Mouse (Mus musculus): ENCODE data around the gene Zfp362. TPM values are rescaled to one million over a fixed set of nuclear protein-coding genes. Genes with fewer than 3 reads are reported as not detected.

Zfp362 gene
- polyA plus RNA-seq, 1 experiment from 2014 or later: 44.3 TPM

DNA sequence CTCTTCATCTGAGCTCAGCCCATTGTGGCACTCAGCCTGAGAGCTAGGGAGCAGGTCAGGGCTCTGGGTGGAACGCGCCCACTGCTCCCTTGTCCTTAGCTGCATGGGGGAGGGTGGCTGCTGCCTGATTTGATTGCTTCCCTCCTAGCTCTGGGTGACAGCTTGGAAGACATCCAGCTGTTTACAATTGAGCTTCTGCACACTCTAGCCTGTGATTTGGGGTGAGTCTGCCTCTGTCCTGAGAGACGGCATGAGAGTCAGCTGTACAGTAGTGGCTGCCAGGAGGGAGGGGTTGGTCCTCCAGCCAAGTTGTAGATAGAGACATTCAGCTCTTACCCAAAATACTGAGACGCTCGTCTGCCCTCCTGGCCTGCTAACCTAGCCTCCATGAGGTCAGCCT, 71.6 kb downstream of the Zfp362 start:
- peak overlapping the region; percentile 83 for H3K27ac ChIP-seq
- no peaks in the 10 kb centered on the region for H3K9me3 ChIP-seq (replicated peaks)
- 36% methylated on average over 5 of the region's 5 CpGs for WGBS
- peak overlapping the region; percentile 35 for H3K4me2 ChIP-seq (replicated peaks)
- peak overlapping the region; percentile 7; the same call in 1 of the 2 replicates for H3K4me3 ChIP-seq
- H3K36me3 ChIP-seq: peaks cover 31% of the 10 kb centered on the region
- peak; percentile 51 for ATAC-seq (ENCODE audit: low FRiP score)
- peak overlapping the region; percentile 49 for H3K9ac ChIP-seq
- peaks cover 89% of the 10 kb centered on the region for H3K4me1 ChIP-seq
- H3K27me3 ChIP-seq: no peaks in the 10 kb centered on the region

DNA sequence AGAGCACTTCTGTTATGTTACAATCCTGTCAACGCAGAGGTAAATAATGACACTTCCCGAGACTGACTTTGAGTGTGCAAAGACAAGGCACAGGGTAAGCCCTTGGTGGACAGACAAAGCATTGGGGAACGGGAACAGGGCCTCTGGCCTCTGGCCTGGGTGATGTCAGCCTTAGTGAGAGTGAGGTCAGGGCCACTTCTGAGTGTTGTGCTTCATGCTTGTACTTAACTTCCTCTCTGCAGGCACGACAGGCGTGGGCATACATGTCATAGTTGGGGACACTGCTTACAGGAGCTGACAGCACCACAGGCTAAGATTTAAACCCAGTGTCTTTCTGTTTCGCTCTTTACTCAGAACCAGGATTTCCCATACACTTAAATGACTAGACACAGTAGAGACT, 72.3 kb downstream of the Zfp362 start:
- Histone ChIP-seq H3K27me3 (no peaks in the 10 kb centered on the region), H3K36me3 (peaks cover 31% of the 10 kb centered on the region), H3K27ac (peak overlapping the region; percentile 83), H3K4me3 (0 out of 2 replicates have a peak overlapping the region, but pooled peaks have one; percentile 7), H3K4me1 (peaks cover 95% of the 10 kb centered on the region), H3K4me2 (replicated peaks) (peak overlapping the region; percentile 35), H3K9ac (peak overlapping the region; percentile 49), H3K9me3 (replicated peaks) (no peaks in the 10 kb centered on the region)
- ATAC-seq (ENCODE audit: low FRiP score): no peak
- 35% methylated on average over 6 of the region's 6 CpGs for WGBS

DNA sequence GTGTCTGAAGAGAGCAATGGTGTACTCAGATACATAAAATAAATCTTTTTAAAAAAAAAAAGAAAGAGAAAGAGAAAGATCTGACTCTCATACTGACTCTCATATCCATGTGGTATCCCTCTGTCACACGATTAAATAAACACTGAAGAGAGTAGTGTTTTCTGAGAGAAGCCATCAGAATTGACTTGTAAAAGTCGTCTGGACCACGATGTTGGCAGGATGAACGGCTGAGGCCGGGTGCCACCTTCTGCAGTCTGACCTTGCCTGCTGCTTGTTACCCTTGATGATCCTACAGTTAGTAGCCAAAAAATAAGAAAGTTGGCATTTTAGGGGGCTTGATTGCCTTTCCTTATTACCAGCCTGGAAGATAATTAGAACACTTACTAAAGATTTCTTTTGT, 73.1 kb downstream of the Zfp362 start:
- H3K4me1 ChIP-seq: peaks cover 88% of the 10 kb centered on the region
- peaks cover 26% of the 10 kb centered on the region for H3K36me3 ChIP-seq
- H3K27me3 ChIP-seq: no peaks in the 10 kb centered on the region
- H3K9ac ChIP-seq: no peak overlapping the region
- no peak overlapping the region for H3K27ac ChIP-seq
- H3K4me2 ChIP-seq (replicated peaks): 0 out of 2 replicates have a peak overlapping the region, but pooled peaks have one; percentile 35
- no peak for ATAC-seq (ENCODE audit: low FRiP score)
- WGBS: 58% methylated on average over 5 of the region's 5 CpGs
- no peak overlapping the region for H3K4me3 ChIP-seq
- no peaks in the 10 kb centered on the region for H3K9me3 ChIP-seq (replicated peaks)

DNA sequence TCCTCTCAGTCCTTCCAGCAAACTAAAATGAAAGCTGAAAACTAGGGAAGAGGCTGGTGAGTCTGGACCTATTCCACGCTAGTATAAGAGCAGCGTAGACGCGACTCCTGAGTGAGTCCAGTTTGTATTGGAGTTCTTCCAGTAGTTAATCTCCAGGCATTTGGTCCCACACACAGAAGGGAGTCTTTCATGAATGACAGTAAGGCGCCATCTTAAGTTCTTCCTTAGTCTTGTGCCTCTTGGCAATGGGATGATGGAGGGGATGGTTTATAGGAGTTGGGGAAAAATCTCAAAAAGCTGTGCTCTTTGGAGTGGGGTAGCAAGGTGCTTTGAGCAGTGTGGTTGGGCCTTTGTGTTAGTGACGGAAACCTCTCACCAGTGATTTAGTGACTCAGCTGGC, 75.6 kb downstream of the Zfp362 start:
- peak overlapping the region; percentile 99 for H3K4me2 ChIP-seq (replicated peaks)
- peaks cover 16% of the 10 kb centered on the region for H3K36me3 ChIP-seq
- H3K9me3 ChIP-seq (replicated peaks): no peaks in the 10 kb centered on the region
- peaks cover 75% of the 10 kb centered on the region for H3K4me1 ChIP-seq
- no peak for ATAC-seq (ENCODE audit: low FRiP score)
- peak overlapping the region; percentile 100 for H3K9ac ChIP-seq
- WGBS: 65% methylated on average over 6 of the region's 6 CpGs
- H3K27me3 ChIP-seq: no peaks in the 10 kb centered on the region
- H3K4me3 ChIP-seq: peak overlapping the region; percentile 89
- no peak overlapping the region; the same call in 1 of the 2 replicates for H3K27ac ChIP-seq

DNA sequence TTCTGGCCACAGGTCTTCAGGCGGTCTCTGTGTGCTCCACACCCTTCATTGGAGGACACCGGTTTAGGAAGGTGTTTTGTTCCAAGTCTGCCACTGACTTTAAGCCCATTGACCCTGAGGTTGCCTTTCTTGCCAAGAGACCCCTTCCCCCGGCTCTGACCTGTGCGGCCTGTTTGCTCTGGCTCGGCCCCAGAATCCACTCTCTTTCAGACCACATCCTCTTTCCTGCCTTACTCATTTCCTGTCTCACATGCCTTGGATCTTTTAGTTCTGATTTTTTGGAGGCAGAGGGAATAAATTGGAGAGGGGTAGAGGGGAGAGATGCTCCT, 76.2 kb downstream of the Zfp362 start:
- Histone ChIP-seq H3K27me3 (no peaks in the 10 kb centered on the region), H3K9me3 (replicated peaks) (no peaks in the 10 kb centered on the region), H3K36me3 (peaks cover 13% of the 10 kb centered on the region), H3K9ac (peak overlapping the region; percentile 100), H3K4me1 (peaks cover 69% of the 10 kb centered on the region), H3K27ac (peak overlapping the region; percentile 70), H3K4me3 (peak overlapping the region; percentile 89), H3K4me2 (replicated peaks) (peak overlapping the region; percentile 99)
- 10% methylated on average over 5 of the region's 5 CpGs for WGBS
- no peak for ATAC-seq (ENCODE audit: low FRiP score)

DNA sequence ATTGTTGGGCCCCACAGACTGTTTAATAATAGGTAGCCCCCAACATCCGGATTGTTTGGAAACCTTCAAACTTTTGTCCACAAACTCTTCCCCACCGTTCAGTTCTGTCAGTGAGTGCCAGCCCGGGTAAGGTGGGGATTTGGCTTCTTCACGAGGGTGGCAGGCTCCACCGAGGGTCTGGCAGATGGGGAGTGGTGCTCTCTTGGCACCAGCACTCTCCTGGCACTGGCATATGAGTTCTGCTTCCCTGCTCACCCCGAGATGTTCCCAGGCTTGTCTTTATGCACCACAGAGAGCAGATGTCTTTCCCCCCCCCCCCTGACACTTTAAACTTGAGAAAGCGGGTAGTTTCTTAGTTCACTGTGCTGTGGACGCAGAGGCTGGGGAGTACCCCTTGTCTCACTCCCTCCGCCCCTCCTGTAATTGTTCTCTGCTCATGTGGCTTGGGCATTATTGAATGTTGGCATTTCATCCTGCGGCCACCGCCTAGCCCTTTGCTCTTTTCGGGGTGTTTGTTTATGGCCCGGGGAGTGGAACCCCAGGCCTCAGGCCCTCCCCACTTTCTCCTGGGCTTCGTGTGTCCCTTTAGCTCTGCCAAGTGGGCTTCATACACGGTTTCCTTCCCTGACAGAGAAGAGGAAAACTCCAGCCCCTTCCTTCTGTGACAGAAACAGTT, 76.7 kb downstream of the Zfp362 start:
- WGBS: 6% methylated on average over 15 of the region's 15 CpGs
- H3K9me3 ChIP-seq (replicated peaks): no peaks in the 10 kb centered on the region
- H3K27ac ChIP-seq: peak overlapping the region; percentile 70

DNA sequence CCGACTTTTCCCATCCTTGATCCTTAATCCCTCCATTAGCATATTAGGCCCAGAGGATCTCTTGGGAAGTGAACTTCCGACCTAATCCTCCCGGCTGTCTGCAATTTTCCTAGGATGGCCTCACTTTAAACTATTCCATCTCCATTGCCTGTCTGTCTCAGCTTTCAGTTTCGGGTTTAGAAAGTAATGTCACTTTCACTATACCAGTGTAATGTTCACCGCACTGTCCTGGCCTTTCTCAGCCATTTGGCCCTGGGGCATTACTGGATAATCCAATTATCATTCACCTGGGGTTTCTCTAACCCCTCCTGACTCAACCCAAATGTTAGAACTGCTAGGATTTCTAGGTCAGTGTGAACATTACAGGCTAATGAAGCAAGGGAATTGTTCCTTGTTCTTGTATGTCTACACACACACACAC, 77.4 kb downstream of the Zfp362 start:
- H3K27ac ChIP-seq: peak overlapping the region; percentile 94
- WGBS: under 1% methylated on average over 5 of the region's 5 CpGs
- H3K4me2 ChIP-seq (replicated peaks): peak overlapping the region; percentile 99
- H3K4me1 ChIP-seq: peaks cover 61% of the 10 kb centered on the region
- no peaks in the 10 kb centered on the region for H3K27me3 ChIP-seq
- H3K9me3 ChIP-seq (replicated peaks): no peaks in the 10 kb centered on the region
- H3K36me3 ChIP-seq: peaks cover 11% of the 10 kb centered on the region
- no peak for ATAC-seq (ENCODE audit: low FRiP score)
- H3K4me3 ChIP-seq: peak overlapping the region; percentile 89
- peak overlapping the region; percentile 100 for H3K9ac ChIP-seq

More for the DNA sequence above, 76.7 kb downstream of the Zfp362 start:
- peaks cover 13% of the 10 kb centered on the region for H3K36me3 ChIP-seq
- H3K4me1 ChIP-seq: peaks cover 64% of the 10 kb centered on the region
- peak overlapping the region; percentile 89 for H3K4me3 ChIP-seq
- peak overlapping the region; percentile 100 for H3K9ac ChIP-seq
- no peaks in the 10 kb centered on the region for H3K27me3 ChIP-seq
- H3K4me2 ChIP-seq (replicated peaks): peak overlapping the region; percentile 99
- no peak for ATAC-seq (ENCODE audit: low FRiP score)

DNA sequence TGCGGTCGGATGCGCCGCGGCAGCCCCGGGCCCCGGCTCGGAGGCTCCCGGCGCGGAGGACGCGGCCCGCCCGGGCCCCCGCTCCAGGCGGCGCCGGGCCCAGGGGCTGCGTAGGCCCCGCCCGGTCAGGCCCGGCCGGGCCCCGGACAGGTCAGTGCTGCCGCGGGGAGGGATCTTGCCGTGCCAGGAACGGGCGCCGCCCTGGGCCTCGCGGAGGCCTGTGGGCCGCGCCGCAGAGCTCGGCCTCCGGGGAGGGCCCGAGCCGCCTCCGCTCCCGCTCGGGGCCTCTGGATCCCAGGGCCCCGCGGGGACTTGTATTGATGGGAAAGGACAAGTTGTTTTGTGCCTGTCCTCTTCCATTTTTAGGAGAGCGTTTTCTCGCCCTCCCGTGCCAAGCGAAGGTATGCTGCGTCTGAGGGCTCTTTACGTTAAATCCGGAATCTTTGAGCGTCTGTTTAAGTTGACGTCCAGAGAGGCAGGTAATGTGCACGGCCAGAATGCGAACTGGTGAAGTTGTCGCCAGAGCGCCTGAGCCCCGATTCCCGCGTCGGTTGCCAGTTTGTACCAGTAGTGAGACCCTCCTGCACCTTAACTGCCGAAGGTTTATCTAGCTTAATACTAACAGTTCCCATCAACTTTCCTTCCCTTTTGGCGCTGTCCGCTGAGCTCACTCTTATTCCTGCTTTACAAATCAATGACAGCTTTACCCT, 78.0 kb downstream of the Zfp362 start:
- H3K9ac ChIP-seq: peak overlapping the region; percentile 100
- H3K9me3 ChIP-seq (replicated peaks): no peaks in the 10 kb centered on the region
- H3K4me1 ChIP-seq: peaks cover 60% of the 10 kb centered on the region
- ATAC-seq (ENCODE audit: low FRiP score): peak; percentile 53
- H3K27me3 ChIP-seq: no peaks in the 10 kb centered on the region
- H3K4me2 ChIP-seq (replicated peaks): peak overlapping the region; percentile 99
- peaks cover 10% of the 10 kb centered on the region for H3K36me3 ChIP-seq
- H3K27ac ChIP-seq: peak overlapping the region; percentile 94
- WGBS: under 1% methylated on average over 48 of the region's 65 CpGs
- peak overlapping the region; percentile 89 for H3K4me3 ChIP-seq

DNA sequence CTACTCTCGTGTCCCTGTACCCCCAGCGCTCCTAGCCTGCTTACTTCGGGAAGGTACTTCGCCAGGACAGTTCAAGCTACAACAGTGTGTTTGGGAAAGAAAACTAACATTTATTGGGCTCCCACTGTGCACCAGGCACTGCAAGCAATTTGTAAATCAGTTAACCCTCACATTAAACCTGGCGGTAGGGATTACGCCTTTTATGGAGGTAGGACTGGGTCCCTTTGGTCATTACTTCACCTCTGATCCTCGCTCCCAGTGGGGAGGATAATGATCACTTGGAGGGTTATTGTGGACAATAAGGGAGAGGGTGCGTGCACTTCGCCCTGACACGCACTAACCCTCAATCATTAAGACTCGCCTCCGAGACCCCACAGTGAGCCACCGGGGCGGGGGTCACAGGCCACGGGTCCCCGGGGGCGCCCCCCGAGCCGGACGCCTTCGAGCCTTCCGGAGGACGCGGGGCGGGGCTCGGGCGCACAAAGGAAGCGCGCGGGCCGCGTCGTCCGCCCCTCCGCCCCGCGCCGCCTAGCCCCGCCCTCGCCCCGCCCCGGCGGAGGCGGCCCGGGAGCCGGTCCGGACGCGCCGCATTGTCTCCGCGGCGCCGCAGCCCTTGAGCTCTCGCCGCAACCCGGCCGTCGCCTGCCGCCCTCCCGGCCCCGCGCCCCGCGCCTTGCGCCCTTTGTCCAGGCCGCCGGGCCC, 78.7 kb downstream of the Zfp362 start:
- H3K36me3 ChIP-seq: peaks cover 10% of the 10 kb centered on the region
- H3K4me3 ChIP-seq: peak overlapping the region; percentile 89
- H3K9me3 ChIP-seq (replicated peaks): no peaks in the 10 kb centered on the region
- no peaks in the 10 kb centered on the region for H3K27me3 ChIP-seq
- peak overlapping the region; percentile 100 for H3K9ac ChIP-seq
- H3K4me2 ChIP-seq (replicated peaks): peak overlapping the region; percentile 99
- ATAC-seq (ENCODE audit: low FRiP score): peak; percentile 89
- 2% methylated on average over 63 of the region's 68 CpGs for WGBS
- H3K27ac ChIP-seq: peak overlapping the region; percentile 94
- peaks cover 59% of the 10 kb centered on the region for H3K4me1 ChIP-seq

DNA sequence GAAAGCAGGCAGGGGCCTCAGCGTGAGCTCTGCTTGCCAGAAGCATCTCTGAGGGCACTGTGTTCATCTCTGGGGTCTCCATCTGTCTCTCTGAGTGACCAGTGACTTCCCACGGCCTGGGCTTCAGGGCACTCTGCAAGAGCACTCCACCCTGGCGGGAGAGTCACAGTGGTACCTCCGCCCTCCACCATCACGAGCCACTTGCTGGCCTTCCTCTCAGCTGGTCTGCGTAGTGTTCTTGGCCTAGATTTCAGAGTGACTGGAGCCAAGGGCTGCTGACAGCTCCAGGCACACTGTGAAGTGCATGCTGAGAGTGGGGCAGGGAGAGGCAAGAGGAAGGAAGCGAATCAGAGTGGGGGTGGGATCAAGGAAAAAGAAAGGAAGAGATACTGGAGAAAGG, 81.8 kb downstream of the Zfp362 start:
- H3K4me1 ChIP-seq: peaks cover 60% of the 10 kb centered on the region

DNA sequence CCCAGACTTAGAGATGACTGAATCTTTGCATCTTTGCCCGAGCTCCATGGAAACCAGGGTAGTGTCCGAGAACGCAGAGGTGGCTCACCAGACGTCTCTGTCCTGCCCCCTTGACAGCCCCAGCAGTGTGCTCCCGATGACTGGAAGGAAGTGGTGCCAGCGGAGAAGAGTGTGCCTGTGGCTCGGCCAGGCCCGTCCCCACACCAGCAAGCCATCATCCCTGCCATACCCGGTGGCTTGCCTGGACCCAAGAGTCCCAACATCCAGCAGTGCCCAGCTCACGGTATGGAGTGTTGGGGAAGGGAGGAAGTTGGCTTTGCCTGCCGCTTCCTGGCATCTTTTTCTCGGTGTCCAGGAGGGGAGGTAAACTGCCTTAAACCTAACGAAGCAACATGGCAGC, 82.4 kb downstream of the Zfp362 start:
- Histone ChIP-seq H3K9me3 (replicated peaks) (no peaks in the 10 kb centered on the region), H3K9ac (no peak overlapping the region), H3K27ac (no peak overlapping the region), H3K4me3 (no peak overlapping the region), H3K27me3 (no peaks in the 10 kb centered on the region), H3K4me2 (replicated peaks) (no peak overlapping the region), H3K4me1 (peaks cover 58% of the 10 kb centered on the region), H3K36me3 (no peaks in the 10 kb centered on the region)
- 72% methylated on average over 13 of the region's 13 CpGs for WGBS
- ATAC-seq (ENCODE audit: low FRiP score): no peak

More for the DNA sequence above, 81.8 kb downstream of the Zfp362 start:
- Histone ChIP-seq H3K36me3 (no peaks in the 10 kb centered on the region), H3K4me3 (no peak overlapping the region), H3K9ac (no peak overlapping the region), H3K9me3 (replicated peaks) (no peaks in the 10 kb centered on the region), H3K27me3 (no peaks in the 10 kb centered on the region), H3K4me2 (replicated peaks) (no peak overlapping the region), H3K27ac (no peak overlapping the region)
- ATAC-seq (ENCODE audit: low FRiP score): no peak
- 60% methylated on average over 7 of the region's 7 CpGs for WGBS
